Mouse (Mus musculus) kidney, embryonic 16.5 days (tissue): ENCODE measurements around the gene S1pr2. TPM values are rescaled to one million over a fixed set of nuclear protein-coding genes. Genes with fewer than 3 reads are reported as not detected.
"Not testable (repeated sequence)": the region's sequence is repeated elsewhere in the genome, so short reads cannot be mapped to it uniquely, and the experiment has no call there.

Experiments
- ATAC-seq: fragments of 200-750 bp; cut with Nextera tagmentation; 2 replicates; pipeline ENCODE4 v1.8.0; 2017; ENCODE audit warnings: moderate TSS enrichment; ENCODE audit not compliant: low FRiP score, low TSS enrichment
- H3K27ac ChIP-seq: fragments of 300-500 bp; sonication (generic); 2 replicates; pipeline ENCODE4 v1.5.1; 2014; ENCODE audit warnings: low read length
- H3K27me3 ChIP-seq: fragments of 300-500 bp; sonication (generic); 2 replicates; pipeline ENCODE4 v1.6.1; 2014; ENCODE audit warnings: low read length, control low read depth, mixed read lengths; ENCODE audit not compliant: insufficient read depth
- H3K36me3 ChIP-seq: fragments of 300-500 bp; sonication (generic); 2 replicates; pipeline ENCODE4 v1.6.1; 2014; ENCODE audit warnings: low read length, control low read depth, mixed read lengths; ENCODE audit not compliant: insufficient read depth
- H3K4me1 ChIP-seq: fragments of 300-500 bp; sonication (generic); 2 replicates; pipeline ENCODE4 v1.6.1; 2014; ENCODE audit warnings: low read length, control low read depth, mixed read lengths; ENCODE audit not compliant: insufficient read depth
- H3K4me2 ChIP-seq: fragments of 300-500 bp; sonication (generic); replicated peaks from 2 replicates; pipeline ENCODE4 v1.6.1; 2014; ENCODE audit warnings: low read depth, low read length
- H3K4me3 ChIP-seq: fragments of 300-500 bp; sonication (generic); 2 replicates; pipeline ENCODE4 v1.5.1; 2014; ENCODE audit warnings: mild to moderate bottlenecking, low read length
- H3K9ac ChIP-seq: fragments of 300-500 bp; sonication (generic); replicated peaks from 2 replicates; pipeline ENCODE4 v1.6.1; 2014; ENCODE audit warnings: low read length
- H3K9me3 ChIP-seq: fragments of 300-500 bp; sonication (generic); 2 replicates; pipeline ENCODE4 v1.6.1; 2016; ENCODE audit warnings: low read length, control low read depth
- WGBS: fragments of 180-500 bp; shearing (Covaris S2); extraction: QIAGEN DNeasy Blood & Tissue Kit; methylation state at CpG from one replicate; pipeline ENCODE4 v1.1.7; 2014; 5-methylcytosine and 5-hydroxymethylcytosine counted together
- polyA plus RNA-seq: library from polyadenylated mRNA; unstranded; fragments of >200 nt; fragmentation: Nextera tagmentation; extraction: Ambion mirVana; gene quantifications from 2 replicates; pipeline ENCODE4 v1.2.1, GENCODE M21; 2015

The S1pr2 gene
- polyA plus RNA-seq, 1 experiment from 2014 or later = 35.1 TPM

DNA sequence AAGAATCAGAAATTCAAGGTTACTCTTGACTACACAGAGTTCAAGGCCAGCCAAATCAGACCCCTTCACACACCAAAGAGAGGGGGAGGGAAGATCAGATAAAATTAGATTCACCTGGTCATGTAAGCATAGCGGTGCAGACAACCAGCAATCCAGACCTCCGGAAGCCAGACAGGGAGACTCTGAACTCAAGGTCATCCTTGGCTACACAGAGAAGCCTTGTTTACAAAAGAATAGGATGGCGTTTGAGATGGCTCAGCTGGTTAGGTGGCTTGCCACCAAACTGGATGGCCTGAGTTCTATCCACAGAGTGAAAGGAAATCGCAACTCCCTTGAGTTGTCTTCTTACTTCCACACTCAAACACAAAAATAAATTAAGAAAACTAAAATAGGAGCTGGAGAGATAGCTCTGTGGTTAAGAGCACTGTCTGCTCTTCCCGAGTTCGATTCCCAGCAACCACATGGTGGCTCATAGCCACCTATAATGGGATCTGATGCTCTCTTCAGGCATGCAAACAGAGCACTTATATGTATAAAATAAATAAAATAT lies 25.1 kb upstream of the S1pr2 start:
- Histone ChIP-seq H3K9me3 (no peaks in the 10 kb centered on the region), H3K4me1 (no peaks in the 10 kb centered on the region), H3K27me3 (no peaks in the 10 kb centered on the region), H3K36me3 (peaks cover 14% of the 10 kb centered on the region; the same call in 1 of the 2 replicates), H3K4me2 (no peak overlapping the region), H3K27ac (no peak overlapping the region), H3K4me3 (no peak overlapping the region), H3K9ac (no peak overlapping the region)
- 51% methylated on average over 6 of the region's 6 CpGs for WGBS
- ATAC-seq = no peak

- Histone ChIP-seq H3K27me3 (no peaks in the 10 kb centered on the region), H3K4me1 (no peaks in the 10 kb centered on the region), H3K4me3 (no peak overlapping the region), H3K9ac (no peak overlapping the region), H3K9me3 (no peaks in the 10 kb centered on the region), H3K27ac (no peak overlapping the region), H3K36me3 (0 out of 2 replicates have a peak, but pooled peaks cover 6% of the 10 kb centered on the region), H3K4me2 (no peak overlapping the region)
- ATAC-seq = no peak
These were observed 24.2 kb upstream of the S1pr2 start for GRCm38 (mm10) chr9:21000811-21001210.

- not testable (repeated sequence) for H3K4me3 ChIP-seq, H3K27ac ChIP-seq, H3K4me1 ChIP-seq, H3K9ac ChIP-seq, H3K36me3 ChIP-seq, H3K9me3 ChIP-seq, ATAC-seq, H3K4me2 ChIP-seq, H3K27me3 ChIP-seq
- WGBS = 68% methylated on average over 1 of the region's 1 CpGs
These were observed 21.8 kb upstream of the S1pr2 start for GRCm38 (mm10) chr9:20998337-20998736.

DNA sequence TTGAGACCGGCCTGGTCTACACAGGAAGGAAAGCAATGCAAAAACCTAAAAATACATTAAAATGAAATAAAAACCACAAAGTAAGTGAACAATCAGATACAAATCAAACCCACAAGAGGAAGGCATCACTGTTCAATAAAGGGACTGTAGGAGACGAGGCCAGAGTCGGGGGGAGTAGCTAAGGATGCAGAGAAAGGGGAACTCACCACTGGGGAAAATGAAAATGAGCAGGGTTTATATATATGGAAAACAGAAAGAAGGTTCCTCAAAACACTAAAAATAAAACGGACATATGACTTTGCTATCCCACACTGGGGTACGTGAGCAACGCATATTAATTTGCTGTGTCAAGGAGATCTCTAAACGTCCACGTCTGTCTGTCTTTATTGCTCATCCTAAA lies 20.5 kb upstream of the S1pr2 start:
- 87% methylated on average over 8 of the region's 8 CpGs for WGBS

DNA sequence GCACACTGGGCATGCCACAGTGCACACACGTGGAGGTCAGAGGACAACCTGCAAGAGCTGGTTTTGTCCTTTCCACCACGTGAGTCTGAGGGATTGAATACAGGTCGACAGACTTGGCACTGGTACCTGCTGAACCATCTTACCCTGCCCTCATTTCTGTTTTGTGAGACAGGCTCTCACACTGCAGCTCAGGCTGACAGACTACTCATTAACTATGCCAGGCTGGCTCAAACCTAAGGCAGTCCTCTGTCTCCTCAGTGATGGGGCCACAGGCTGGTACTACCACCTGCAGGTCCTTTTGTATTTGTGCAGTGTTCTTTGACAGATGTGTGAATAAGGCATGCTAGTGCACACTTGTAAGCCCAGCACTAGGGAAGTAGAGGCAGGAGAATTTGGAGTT lies 18.5 kb upstream of the S1pr2 start:
- ATAC-seq = peak; percentile 55
- H3K4me3 ChIP-seq = no peak overlapping the region
- H3K36me3 ChIP-seq = no peaks in the 10 kb centered on the region
- no peak overlapping the region for H3K9ac ChIP-seq
- H3K27me3 ChIP-seq = no peaks in the 10 kb centered on the region
- peaks cover 8% of the 10 kb centered on the region; the same call in 1 of the 2 replicates for H3K4me1 ChIP-seq
- 71% methylated on average over 3 of the region's 3 CpGs for WGBS
- no peaks in the 10 kb centered on the region for H3K9me3 ChIP-seq
- no peak overlapping the region for H3K27ac ChIP-seq
- no peak overlapping the region for H3K4me2 ChIP-seq

More for the DNA sequence above, 20.5 kb upstream of the S1pr2 start:
- H3K4me1 ChIP-seq = no peaks in the 10 kb centered on the region; the same call in 1 of the 2 replicates
- no peaks in the 10 kb centered on the region for H3K36me3 ChIP-seq
- no peaks in the 10 kb centered on the region for H3K27me3 ChIP-seq
- no peak overlapping the region for H3K9ac ChIP-seq
- H3K4me3 ChIP-seq = no peak overlapping the region
- no peak overlapping the region for H3K27ac ChIP-seq
- H3K9me3 ChIP-seq = no peaks in the 10 kb centered on the region
- H3K4me2 ChIP-seq = no peak overlapping the region
- no peak for ATAC-seq

DNA sequence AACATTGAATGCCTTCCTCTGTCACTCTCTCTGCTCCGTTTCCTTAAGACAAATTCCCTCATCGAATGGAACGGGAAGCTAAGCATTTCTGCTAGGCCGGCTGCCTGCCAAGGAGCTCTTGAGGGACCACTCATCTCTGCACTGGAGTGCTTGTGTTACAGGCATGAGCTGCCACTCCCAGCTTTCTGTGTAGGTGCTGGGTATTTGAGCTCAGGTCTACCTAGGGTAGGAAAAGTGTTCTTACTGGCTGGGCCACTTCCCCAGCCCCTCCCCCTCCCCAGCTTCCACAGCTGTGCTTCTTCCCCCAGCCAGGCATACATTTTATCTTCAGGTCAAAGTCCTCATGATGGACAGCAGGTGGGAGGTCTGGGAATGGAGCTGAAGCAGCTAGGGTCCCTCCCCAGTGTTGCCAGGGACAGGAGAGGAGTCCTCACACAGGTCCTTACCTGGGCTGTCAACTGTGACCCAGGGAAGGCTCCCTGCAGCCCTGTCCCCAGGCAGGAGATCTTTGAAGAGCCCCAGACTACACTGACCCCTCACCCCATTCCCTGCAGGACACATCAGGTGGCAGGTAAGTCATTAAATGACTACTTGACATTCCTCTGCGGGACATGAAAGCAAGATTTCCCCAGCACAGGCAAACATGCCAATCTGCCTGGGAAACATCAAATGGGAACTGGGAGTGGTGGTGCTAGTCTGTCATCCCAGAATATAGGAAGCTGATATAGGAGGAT lies 16.8 kb upstream of the S1pr2 start:
- H3K4me3 ChIP-seq = no peak overlapping the region
- no peaks in the 10 kb centered on the region for H3K27me3 ChIP-seq
- H3K36me3 ChIP-seq = no peaks in the 10 kb centered on the region
- no peaks in the 10 kb centered on the region for H3K9me3 ChIP-seq
- ATAC-seq = peak; percentile 40; the same call in 1 of the 2 replicates
- H3K4me2 ChIP-seq = no peak overlapping the region
- H3K27ac ChIP-seq = peak overlapping the region; percentile 58; the same call in 1 of the 2 replicates
- no peak overlapping the region for H3K9ac ChIP-seq
- H3K4me1 ChIP-seq = peaks cover 8% of the 10 kb centered on the region; the same call in 1 of the 2 replicates
- 56% methylated on average over 5 of the region's 5 CpGs for WGBS

- no peaks in the 10 kb centered on the region for H3K36me3 ChIP-seq
- no peak overlapping the region for H3K4me3 ChIP-seq
- H3K27me3 ChIP-seq = no peaks in the 10 kb centered on the region
- H3K4me1 ChIP-seq = peaks cover 12% of the 10 kb centered on the region; the same call in 1 of the 2 replicates
- no peaks in the 10 kb centered on the region for H3K9me3 ChIP-seq
- no peak overlapping the region for H3K27ac ChIP-seq
- H3K4me2 ChIP-seq = no peak overlapping the region
- no peak for ATAC-seq
- no peak overlapping the region for H3K9ac ChIP-seq
- 94% methylated on average over 4 of the region's 4 CpGs for WGBS
These were observed 15.0 kb upstream of the S1pr2 start for GRCm38 (mm10) chr9:20991587-20991986.

DNA sequence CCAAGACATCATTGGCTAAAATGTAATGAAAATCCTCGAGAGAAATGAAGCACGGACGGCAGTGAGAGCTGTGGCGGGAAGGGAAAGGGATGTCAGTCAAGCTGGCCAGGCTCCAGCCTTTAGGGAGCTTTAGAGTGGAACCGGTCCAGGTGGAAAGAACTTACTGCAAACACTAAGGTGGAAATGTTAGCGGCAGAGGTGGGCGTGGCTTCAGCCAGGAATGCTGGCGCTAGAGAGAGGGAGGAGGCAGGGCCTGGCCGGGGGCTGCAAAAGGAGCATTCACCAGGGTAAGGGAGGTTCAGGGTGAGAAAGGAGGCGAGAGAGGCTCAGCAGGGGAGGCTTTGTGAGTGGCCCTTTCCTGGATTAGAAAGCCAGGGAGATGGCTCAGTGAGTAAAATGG lies 14.3 kb upstream of the S1pr2 start:
- 6% methylated on average over 10 of the region's 10 CpGs for WGBS
- Histone ChIP-seq H3K27ac (no peak overlapping the region), H3K9me3 (no peaks in the 10 kb centered on the region), H3K9ac (no peak overlapping the region), H3K4me1 (peaks cover 12% of the 10 kb centered on the region; the same call in 1 of the 2 replicates), H3K4me3 (0 out of 2 replicates have a peak overlapping the region, but pooled peaks have one; percentile 0), H3K36me3 (no peaks in the 10 kb centered on the region), H3K4me2 (peak overlapping the region; percentile 36), H3K27me3 (no peaks in the 10 kb centered on the region)
- ATAC-seq = peak; percentile 35; the same call in 1 of the 2 replicates

DNA sequence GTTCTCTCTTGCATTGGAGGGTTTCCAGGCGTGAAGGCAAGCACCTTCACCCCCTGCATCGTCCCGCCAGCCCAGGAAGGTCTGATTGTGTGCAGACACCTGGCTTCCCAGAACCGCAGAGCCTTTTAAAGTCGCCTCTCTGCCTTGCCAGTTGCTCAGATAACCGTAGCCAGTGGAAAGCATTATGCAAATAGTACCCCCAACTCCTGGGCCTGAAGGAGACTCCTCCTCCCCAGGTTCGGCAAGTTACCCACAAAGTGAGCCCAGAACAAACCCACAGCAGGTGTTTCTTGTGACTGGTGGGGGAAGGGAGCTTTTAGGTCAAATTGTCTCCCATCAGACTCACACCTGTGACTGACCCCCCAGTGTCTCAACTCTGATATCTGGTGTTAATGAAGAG lies 11.4 kb upstream of the S1pr2 start:
- H3K27ac ChIP-seq = no peak overlapping the region
- 0 out of 2 replicates have a peak, but pooled peaks cover 18% of the 10 kb centered on the region for H3K4me1 ChIP-seq
- no peaks in the 10 kb centered on the region for H3K9me3 ChIP-seq
- no peaks in the 10 kb centered on the region for H3K36me3 ChIP-seq
- no peaks in the 10 kb centered on the region for H3K27me3 ChIP-seq
- 29% methylated on average over 7 of the region's 7 CpGs for WGBS
- no peak overlapping the region for H3K9ac ChIP-seq
- no peak for ATAC-seq
- H3K4me3 ChIP-seq = no peak overlapping the region
- no peak overlapping the region for H3K4me2 ChIP-seq
